Mouse (Mus musculus) kidney, adult 8-10 months (tissue): ENCODE results near the gene Acsl6.
"Not testable (repeated sequence)": the region's sequence is repeated elsewhere in the genome, so short reads cannot be mapped to it uniquely, and the experiment has no call there.

Experiments
- DNase-seq, 2 experiments: peaks; one replicate each; pipeline ENCODE4 v3.0.0; 2022

Gene Acsl6

DNA sequence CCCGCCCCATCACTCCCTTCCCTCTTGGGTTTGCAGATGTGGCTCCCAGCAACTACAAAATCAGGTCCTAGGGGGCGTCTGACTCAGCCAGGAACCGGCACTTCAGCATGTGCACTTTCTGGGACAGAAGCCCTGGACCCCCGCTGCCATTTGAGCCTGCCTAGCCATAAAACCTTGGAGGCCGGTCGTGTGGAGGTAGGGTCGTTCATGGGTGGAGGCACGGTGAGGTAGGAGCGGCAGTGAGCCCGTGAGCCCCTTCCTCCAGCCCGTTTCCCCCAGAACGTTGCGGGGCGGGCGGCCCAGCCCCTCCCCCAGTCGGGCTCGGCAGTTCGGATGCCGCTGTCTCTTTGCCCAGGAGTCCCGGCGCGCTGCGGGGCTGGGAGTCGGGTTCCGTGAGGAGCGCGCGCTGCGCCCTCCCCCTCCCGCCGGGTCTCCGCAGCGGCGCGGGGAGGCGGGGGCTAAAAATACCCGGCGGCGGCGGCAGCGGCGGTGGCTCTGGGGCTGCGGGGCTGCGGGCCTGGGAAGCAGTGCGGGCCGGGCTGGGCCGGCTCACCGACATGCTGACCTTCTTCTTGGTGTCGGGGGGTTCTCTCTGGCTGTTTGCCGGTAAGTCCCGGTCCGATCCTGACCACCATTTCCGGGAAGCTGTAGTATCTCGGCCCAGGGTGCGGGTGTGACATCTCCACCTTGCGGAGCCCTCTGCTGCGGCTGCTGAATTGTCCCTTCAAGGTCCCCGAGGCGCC, at the start of gene Acsl6:
Acsl6 (plus strand) TSS at position 71 of the 743 bp plus-strand sequence.
- DNase-seq: no peak

- no peak for DNase-seq
These were observed 49.5 kb upstream of the Acsl6 start for GRCm38 (mm10) chr11:54254114-54254513.

GRCm38 (mm10) chr11:54256624-54257376, 46.8 kb upstream of the Acsl6 start:
- peak; percentile 54 to 77 for DNase-seq

DNA sequence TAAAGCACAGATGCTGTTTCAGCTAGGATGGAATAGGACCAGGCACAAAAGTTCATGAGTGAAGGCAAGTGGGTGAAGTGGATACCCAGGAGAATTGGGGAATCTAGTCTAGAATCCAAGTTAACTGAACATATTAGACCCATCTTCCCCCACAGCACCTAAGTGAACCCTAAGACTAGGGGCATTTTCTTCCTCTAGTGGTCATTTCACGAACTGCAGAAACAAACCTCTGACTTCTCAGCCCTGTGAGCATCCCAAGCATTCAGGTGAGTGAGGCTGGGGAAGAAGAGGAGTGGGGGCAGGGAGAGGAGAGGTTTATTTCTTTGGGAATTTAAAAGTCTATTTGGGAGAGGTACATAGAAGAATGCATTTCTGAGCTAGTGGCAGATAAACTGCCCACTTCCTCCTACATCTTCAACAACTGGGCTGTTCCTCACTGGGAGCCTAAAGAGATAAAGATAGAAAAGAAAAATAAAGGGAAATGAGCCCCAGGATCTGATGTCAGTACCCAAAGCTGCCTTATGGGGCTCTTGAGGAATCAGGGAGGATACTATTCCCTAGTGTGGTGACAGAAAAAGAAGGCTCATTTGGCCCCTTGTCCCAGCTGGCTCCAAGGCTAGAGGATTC, 40.1 kb upstream of the Acsl6 start:
- no peak for DNase-seq

DNA sequence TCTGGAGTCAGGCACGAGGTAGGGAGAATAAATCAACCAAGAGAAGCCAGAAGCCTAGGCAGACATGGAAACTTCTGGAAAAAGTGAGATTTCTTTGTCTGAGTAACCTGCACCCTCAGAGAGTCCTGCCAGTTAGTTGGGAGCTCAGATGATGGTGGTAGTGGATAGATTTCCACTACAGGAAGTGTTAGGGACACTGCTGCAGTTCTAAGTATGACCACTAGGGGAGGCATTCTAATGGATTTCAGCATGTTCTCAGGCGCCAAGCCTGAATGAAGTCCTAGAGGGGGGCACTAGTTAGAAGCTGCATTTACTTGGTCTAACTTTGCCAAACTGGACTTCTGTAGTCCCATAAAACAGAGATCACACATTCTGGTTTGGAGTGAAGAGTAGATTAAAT, 39.1 kb upstream of the Acsl6 start:
- DNase-seq: peak in 1 of 2 experiments; percentile 42

- DNase-seq: no peak
These were observed 36.4 kb upstream of the Acsl6 start, which contains the start of gene Il3 for GRCm38 (mm10) chr11:54267177-54267576. Il3 (minus strand) TSS chr11:54267277.

DNA sequence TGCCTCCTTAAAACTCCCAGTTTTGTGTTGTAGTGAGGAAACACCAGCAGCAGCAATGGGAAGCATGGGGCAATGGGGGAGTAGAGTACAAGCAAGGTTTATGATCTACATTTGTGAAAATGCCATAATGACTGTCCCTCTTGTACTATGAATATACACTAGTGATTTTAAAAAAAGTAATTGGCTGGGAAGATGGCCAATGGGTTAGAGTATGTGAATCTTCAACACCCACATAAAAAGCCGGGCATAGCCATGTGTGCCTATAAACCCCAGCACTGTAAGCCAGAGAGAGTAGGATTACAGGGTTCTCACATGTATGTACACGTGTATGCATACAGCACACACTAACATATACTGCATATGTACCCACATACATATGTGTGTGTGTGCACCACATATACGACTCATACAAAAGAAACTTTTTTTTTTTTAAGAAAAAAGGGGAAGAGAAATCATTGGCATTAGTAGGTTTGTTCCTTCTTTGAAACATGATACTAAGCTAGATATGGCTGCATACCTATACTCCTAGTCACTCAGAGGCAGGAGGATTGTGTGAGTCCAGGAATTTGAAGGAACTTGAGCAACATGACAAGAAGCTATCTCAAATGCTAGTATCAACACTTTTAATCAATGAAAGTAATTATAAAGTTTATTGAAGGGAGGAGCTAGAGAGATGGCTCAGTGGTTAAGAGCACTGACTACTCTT, 34.3 kb upstream of the Acsl6 start:
- no peak for DNase-seq

DNA sequence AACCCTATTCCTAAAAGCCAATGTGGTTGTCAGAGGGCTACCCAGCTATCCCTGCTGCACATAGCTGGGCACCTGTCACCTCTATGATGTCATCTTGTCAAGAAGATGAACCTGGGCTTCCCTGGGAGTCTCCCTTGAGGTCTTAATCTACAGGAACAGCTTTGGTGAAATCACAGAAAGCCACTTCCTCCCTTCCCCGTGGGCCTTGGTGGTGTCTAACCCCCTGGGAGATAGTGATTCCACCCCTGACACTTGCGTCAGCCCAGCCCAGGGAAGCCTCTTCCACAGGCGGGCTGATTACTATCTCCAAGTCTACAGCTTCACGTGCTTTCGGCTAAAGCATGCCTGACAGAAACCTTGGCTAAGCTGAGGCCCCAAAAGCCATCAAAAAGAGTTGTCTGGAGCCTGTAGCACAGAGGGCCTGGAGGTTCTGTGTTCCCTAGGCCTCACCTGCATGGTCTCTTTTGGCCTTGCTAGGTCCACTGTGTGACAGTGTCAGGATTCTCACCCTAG, 32.1 kb upstream of the Acsl6 start:
- DNase-seq: no peak

DNA sequence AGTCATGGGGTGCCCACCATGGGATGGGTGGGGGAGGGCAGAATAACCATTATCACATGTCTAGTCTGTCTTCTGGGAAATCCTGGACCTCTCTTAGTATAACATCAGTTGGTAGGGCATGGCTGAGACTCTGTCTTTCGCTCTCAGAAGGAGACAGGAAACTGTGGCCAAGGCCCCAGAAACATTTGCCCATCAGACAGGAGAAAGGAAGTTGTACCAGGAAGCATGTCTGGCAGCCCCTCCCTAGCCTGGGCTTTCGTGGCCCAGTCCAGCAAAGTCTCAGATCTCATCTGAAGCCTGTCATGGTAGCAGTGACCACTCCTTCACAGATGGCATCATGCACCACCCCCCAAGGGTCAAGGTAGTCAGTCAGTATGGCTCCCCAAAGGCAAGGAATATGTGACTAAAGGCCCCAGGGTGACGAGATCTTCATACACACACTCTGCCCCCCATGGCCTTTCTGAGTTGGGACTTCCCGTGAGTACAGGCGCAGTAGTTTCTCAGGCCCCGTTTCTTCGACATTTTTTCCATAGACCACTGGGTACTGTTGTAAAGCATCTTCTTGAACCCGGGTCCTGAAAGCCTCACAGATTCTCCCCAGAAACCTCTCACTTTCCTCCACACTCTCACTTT, 15.7 kb upstream of the Acsl6 start:
- no peak for DNase-seq

GRCm38 (mm10) chr11:54292163-54292562, 11.4 kb upstream of the Acsl6 start:
- no peak for DNase-seq

DNA sequence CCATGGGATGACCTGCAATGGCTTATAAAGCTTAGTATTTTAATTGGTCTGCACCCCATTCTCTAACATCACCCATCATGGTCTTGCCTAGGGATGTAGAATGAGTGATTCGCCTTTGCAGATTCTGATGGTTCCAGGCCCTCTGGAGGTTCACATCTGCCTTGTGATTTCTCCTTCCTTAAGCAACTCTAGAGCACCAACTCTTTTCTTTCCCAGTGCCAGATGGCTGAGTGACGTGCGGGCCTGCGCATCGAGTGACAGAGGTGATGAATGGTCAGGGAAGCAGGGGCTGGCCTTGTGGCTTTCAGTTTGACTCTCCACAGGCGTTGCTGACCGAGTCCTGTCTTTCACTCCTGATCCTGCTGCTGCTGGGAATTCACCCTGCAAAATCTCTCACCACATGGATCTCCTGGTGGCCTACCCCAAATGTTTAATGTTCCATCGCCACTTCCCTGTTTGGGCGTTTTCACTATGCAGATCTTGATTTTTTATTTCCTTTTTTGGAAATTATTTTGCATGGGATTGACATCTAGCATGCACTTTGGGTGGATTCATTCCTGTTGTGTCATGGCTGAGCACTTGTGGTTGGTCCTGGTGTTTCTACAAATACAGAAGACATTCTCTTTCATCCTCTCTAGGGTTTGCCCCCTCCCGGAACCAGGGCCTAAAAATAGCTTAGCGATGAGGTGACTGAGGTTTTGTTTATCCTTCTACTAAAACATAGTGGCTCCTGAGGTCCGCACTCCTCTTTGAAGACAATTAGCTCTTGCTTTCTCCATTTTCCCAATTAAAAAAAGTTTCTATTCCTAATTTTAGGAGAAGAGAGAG, 9.4 kb upstream of the Acsl6 start:
- DNase-seq: no peak

- DNase-seq: no peak
These were observed 7.6 kb upstream of the Acsl6 start for GRCm38 (mm10) chr11:54295971-54296370.

DNA sequence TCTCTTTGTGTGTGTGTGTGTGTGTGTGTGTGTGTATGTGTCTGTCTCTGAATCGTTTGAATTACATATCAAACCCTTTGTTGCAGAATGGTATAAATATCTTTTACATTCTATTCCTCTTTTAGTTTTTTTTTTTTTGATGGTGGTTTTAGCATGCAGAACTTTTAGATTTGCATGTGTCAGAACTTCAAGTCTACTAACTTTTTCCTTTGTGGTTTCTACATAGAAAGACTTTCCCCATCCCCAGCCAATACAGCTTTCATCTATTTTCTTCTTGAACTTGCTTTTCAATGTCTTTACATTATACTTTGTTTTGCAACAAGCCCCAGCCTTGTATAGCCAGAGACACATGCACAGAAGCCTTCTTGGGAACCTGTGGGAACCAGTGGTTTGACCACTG, 6.9 kb upstream of the Acsl6 start:
- no peak for DNase-seq

DNA sequence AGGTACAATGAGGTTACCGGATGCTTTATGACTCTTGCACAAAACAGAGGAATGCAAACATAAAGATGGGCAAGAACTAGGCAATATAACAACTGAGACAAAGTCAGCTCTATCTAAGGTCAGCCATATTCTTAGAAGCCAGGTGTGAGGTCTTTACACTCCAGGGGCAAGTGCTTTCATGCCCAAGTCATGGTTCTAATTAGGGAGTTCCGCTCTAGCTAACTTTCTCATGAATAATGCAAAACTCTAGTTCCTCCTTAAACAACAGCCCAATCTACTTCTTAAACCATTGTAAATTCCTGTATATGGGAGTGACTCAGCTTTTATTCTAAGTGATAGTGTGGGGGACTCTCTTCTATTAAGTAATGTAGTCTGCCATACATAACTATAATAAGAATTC, 6.1 kb upstream of the Acsl6 start:
- DNase-seq: not testable (repeated sequence)

DNA sequence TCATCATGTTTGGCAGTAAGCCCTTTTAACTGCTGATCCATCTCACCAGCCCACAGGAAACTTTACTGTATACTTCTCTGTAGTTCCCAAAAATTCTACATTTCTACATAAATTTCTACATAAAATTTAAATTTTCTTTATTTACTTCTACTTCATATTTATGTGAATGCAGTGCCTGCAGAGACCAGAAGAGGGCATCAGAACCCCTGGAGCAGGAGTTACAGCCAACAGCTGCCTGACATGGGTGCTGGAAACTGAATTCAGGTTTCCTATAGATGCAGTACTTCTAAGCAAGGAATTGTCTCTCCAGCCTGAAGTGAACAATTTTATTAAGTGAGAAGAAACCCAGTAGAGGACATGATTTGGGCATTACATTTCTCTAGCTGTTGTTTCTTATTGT, 4.8 kb upstream of the Acsl6 start:
- no peak for DNase-seq

- no peak for DNase-seq
These were observed 1.6 kb upstream of the Acsl6 start for GRCm38 (mm10) chr11:54301994-54302393.

- DNase-seq: no peak
These were observed 992 bp upstream of the Acsl6 start for GRCm38 (mm10) chr11:54302606-54303005.

DNA sequence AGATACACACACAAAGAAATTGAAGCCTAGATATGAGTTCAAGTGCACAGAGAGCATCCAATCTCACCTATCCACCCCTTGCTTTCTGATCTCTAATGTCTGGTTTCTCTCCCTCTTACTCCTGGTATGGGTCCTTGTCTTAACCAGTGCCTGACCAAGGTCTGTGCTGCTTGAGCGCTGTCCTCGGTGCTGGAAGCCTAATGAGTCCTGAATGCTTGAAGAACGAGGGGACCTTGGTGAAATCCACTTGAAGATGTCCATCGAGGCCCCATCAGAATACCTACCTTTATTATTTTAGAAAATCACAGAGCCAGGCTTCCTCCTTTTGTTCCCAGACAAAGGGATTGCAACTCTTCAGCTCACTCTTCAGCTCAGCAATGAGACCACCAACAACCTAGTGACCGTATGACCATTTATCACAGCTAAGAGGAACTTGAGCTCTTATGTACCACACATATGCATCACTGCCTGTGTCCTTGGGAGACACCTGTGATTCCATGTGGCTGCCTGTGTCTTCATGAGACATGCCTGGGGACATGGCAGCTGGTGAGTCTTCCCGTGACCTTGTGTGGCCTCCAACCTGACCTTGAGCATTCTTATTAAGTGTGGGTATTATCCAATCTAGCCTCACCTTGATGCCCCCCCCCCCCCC, 396 bp upstream of the Acsl6 start:
- DNase-seq: no peak

GRCm38 (mm10) chr11:54304471-54304873, 874 bp downstream of the Acsl6 start:
- no peak for DNase-seq

- DNase-seq: no peak
These were observed 1.7 kb downstream of the Acsl6 start for GRCm38 (mm10) chr11:54305331-54305730.
